Mouse (Mus musculus) spleen, postnatal 36 days (tissue): Measurements from ENCODE around the gene Srebf2.

Source experiments
- DNase-seq, 2 experiments: peaks; one replicate each; pipeline ENCODE4 v3.0.0; 2022; ENCODE audit warnings: low spot score in 2 of 2, mixed read lengths in 1 of 2

Gene Srebf2

DNA sequence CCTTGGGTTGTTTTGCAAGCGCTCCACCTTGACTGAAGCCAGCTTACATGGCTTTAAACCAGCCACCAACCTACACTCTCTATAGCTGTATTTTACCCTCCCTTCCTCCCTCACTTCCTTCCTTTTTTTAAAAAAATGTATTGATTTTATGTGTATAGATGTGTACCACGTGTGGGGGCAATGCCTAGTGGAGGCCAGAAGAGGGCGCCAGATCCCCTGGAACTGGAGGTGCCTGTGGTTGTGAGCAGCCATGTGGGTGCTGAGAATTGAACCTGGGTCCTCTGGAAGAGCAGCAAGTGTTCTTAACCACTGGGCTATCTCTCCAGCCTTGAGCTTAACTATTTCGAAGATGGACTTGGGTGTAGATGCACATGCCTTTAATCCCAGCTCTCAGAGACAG lies 35.3 kb downstream of the Srebf2 start:
- DNase-seq, result no peak

DNA sequence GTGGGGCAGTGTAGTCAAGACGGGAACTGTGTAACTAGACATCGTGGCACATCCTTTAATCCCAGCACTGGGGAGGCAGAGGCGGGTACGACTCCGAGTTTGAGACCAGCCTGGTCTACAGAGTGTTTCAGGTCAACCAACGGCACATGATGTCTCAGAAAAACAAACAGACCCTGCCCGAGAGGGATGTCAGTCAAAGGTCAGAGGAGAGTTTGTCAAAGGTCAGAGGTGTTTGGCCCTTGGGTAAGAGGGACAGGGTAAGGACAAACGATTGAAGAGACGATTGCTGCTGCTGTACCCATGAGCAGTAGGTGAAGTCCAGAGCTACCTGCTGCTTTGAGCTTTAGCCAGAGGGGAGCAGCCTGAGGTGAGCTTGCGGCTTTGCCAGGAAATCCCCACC lies 36.6 kb downstream of the Srebf2 start:
- DNase-seq, result no peak

DNA sequence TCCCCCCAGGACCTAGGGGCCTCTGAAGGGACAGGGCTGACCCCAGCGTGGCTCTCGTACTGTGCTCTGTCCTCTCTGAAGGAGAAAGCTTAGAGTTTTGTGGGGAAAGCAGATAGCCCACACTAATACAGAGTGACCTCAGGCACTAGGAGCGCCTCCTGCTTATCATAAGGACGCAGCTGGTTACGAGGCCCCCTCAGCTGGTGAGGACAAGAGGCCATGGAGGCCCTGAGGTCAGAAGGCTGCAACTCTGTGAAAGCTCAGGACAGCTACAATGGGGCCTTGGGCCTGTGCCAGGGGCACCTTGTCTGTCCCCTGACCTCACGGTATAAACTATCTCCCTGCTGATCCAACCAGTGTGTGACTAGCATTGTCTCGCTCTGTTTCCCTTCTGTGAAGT lies 37.2 kb downstream of the Srebf2 start:
- DNase-seq, result peak; percentile 36 to 59

DNA sequence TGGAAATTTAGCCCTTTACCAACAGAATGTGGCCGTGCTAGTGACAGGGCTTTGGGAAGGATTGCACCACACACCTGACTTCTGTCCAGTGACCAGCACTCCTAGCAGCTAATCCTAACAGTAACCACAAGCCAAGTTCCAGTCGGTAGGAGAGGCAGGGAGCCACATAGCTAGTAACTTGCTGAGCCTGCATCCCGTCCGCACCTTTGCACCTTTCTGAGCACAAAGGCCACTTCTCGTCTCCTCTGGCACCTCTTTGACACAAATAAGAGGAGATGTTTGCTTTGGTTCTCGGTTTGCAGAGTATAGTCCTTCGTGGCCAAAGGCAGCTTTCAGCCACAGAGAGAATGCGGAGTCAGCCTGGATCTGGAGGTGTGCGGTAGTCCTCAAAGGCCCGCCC lies 37.7 kb downstream of the Srebf2 start:
- no peak for DNase-seq

DNA sequence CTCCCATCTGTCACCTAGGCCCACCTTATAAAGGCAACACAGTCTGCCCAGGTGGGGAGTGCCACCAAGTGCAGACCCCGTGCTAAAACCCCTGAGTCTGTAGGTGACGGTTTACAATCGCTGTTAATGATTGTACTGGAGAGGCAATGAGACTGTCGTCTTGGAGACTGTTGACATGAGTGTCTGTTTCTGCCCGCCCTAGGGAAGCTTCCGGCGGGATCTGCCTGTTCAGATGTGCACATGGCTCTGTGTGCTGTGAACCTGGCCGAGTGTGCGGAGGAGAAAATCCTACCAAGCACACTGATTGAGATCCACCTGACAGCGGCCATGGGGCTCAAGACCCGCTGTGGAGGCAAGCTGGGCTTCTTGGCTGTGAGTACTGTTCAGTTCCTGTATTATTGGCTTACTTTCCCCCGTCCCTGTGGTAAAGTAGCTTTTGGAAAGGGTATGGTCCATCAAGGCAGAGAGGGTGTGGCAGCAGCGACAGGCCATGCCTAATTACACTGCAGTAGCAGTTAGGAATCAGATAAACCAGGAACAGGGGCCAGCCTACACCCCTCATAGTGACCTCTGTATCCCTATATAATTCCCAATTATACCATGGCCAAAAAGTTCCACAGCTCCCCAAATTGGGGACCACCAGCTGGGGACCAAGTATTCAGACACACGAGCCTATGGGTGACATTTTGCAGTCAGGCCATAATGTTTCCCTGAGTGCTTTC lies 38.2 kb downstream of the Srebf2 start:
- DNase-seq, result no peak

DNA sequence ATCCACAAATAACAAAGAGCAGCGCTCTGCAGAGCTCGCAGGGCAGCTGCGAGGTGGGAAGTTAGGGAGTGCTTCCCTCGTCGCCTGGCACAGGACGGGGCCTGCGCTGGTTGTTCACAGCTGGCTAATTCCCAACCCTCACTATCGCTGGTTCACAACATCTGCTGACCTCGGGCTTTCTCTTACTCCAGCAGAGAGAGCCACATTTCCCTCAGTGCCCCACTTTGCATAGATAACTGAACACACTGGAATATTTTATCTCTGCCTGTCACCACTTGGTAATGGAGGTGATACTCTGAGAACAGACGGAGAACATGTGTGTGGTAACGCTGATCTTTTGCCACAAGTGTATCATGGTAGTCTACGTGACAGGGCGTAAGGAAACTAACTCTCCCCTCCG lies 39.1 kb downstream of the Srebf2 start:
- DNase-seq, result peak in 1 of 2 experiments; percentile 43

DNA sequence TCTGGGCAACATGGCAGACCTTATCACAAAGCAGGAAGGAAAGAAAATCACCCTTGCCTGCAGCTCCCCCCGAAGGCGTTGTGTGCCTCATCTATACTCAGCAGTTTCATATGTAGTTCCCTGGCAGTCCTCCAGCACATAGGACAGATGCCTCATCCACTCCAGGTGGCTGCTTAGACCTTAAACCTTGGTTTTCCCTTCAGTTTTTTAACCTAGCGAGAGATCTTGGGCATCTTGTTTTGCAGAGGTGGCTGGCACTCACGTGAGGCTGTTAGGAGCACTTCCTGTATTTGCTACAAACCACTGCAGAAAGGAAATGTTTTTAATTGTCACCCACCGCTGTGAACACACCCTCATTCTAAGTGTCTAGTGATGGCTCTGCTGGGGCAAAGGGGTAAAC lies 40.0 kb downstream of the Srebf2 start:
- peak; percentile 69 to 74 for DNase-seq

DNA sequence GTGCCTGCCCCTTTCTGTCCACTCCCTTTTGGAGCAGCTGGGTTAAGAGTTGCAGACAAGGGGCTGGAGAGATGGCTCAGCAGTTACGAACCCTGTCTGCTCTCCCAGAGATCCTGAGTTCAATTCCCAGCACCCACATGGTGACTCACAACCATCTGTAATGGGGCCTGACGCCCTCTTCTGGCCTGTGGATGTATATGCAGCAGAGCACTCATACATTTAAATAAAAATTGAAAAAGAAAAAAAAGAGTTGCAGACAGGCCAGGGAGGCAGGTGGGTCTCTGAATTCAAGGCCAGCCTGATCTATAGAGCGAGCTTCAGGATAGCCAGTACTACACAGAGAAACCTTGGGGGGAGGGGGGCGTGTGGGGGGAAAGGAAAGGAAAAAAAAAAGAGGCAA lies 40.4 kb downstream of the Srebf2 start:
- no peak for DNase-seq

DNA sequence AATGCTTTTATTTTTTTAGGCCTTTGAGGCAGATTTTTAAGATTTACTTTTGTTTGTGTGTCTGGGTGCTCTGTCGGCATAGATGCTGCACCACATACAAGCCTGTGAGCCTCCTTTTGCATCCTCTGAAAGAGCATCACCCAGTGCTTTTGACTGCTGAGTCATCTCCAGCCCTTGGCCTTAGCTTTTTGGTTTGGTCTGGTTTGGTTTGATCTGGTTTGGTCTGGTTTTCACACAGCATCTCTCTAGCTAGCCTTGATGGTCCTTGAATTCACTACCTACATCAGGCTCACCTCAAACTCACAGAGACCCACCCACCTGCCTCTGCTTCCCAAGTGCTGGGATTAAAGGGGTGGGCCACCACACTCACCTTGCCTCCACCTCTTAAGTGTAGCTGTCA lies 40.9 kb downstream of the Srebf2 start:
- DNase-seq, result no peak

DNA sequence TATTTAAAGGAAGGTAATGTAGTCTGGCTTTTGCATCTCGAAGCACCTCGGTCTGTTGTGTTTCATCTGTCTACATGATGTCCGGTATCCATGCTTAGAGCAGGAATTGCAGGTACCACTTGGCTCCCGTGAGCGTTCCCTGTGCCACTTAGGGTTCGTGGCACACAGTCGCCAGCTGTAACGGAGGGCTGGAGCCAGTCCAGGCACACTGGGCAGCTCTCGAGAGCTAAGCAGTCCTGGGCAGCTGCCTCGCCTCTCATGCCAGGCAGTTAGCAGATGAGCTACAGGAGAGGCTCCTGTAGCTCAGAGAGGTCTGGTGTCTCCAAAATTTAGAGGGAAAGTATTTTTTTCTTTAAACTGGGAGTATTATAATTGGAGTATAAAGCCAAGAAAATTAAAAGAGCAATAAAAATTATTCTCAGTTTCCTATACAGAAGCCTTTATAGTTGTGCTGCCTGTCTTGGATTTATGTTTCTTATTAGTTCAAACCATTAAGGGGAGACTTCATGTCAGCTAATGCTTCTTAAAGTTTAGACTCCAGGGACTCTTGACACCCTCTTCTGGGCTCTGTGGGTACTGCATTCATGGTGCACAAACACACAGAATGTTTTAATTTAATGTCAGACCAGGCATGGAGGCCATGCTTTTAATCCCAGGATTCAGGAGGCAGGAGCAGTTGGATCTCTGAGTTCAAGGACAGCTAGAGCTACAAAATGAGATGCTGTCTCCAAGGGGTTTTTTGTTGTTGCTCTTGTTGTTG lies 41.7 kb downstream of the Srebf2 start:
- DNase-seq, result peak; percentile 40 to 59

DNA sequence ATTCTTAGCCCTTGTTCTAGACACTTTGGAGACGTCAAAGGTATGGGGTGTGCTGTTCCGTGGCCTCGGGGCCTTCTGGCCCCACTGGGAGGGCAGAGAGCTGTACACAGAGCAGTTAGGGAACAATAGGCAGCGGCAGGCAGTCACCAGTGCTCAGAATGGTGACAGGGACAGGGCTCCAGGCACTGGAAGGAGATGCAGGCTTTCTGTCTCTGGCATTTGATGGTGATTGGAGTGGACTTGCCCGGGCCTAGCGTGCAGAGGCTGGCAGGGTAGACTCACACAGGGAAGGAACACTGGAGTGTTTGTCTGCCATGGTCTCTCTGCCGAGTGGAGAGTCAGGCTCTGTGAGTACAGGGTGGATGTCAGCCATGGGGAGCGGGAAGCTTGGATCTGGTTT lies 45.6 kb downstream of the Srebf2 start:
- DNase-seq, result no peak

DNA sequence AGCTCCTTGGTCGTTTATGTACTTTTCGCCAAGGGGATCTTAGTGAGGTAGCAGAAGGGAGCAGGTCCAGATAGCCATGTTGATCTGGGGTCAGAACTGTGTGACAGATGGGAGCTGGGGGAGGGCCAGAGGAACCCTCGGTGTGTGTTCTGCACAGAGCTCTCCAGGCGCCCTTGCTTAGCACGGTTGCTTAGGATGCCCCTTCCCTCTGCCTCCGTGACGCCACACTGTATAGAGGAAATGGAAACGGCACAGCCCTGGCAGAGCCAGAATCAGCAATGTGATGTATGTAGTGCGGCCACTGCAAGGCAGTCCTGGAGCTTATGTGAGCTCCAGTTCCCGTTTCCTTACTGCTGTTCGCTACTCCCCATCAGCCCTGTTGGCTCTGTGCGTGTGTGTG lies 49.3 kb downstream of the Srebf2 start:
- no peak for DNase-seq

DNA sequence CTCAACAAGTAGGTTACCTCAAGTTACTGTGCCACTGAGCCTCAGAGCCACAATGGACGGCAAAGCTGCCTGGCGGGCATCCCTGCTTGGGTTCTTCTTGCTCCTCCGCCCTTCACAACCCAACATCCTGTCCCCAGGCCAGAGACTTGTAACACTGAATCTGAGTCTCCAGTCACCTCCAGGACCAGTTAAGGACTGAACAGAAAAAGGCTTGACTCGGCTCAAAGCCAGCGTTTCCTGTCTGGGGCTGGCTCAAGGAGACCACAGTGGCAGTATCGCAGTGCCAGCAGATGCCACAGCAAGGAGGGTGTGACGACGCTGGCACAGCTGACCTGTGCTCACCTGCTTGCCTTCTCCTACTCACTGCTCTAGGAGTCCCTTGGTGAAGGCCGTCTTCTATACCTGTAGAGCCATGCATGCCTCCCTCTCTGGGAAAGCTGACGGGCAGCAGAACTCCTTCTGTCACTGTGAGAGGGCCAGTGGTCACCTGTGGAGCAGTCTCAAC lies 50.3 kb downstream of the Srebf2 start:
- DNase-seq, result no peak

DNA sequence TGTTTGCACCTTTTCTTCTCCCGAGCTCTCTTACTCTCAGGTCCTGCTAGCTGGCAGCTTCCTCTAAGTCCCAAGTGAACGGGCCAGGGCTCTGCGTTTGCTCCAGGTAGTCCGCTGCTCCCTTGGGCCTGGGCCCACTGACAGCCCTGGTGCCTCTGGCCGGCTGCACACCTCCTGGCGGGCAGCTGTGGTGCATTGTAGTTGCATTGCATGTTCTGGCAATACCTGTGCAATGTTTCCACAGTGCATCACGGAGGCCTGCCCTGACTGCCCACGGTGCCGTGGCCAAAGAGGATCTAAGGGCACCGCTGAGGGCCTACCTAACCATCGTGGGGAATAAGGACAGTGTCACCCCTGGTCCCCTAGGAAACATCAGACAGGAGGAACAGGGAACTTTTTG lies 51.0 kb downstream of the Srebf2 start:
- no peak for DNase-seq

DNA sequence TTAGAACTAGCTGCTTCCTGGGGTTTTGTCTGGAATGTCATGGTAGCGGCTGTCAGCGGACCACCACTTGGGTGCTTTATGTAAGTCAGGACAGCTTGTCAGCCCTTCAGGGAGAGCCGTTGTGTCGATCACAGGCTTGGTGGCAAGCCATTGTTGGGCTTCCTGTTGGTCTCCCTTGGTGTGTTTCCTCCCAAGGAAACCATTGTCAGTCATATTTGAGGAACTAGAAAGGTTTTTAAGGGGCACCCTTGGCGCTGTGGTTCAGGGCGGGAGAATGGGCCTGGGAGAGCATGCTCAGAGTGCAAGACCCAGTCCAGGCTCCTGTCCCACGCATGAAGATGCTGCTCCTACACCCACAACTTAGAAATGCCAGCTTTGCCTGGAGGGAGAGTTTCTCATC lies 51.4 kb downstream of the Srebf2 start:
- no peak for DNase-seq

DNA sequence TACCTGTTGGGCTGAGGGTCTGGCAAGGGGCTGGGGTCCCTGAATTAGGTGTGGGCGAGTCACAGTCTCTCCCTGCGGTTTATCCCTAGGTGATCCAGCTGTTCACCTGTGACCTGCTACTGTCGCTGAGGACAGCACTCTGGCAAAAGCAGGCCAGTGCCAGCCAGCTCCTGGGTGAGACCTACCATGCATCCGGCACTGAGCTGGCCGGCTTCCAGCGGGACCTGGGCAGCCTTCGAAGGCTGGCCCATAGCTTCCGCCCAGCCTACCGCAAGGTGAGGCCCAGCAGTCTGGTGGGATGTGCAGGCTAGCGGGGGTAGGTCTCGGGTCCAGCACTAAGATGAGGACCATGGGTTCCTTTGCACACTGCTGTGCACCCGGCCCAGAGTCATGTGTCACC lies 52.6 kb downstream of the Srebf2 start:
- DNase-seq, result no peak

DNA sequence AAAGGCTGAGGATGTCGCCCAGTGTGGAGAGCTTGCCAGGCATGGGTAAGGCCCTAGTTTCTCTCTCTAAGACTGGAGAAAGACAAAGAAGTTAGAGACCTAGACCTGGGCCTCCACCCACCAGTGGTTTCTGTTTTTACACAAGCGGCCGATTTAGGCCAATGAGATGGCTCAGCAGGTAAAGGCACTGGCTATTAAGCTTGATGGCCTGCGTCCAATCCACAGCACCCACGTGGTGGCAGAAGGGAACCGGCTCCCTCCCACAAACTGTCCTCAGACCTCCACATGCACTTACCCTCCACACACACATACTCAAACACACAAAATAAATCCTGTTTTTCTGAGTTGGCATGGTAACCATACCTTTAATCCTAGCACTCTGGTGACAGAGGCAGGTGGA lies 55.1 kb downstream of the Srebf2 start:
- DNase-seq, result no peak

DNA sequence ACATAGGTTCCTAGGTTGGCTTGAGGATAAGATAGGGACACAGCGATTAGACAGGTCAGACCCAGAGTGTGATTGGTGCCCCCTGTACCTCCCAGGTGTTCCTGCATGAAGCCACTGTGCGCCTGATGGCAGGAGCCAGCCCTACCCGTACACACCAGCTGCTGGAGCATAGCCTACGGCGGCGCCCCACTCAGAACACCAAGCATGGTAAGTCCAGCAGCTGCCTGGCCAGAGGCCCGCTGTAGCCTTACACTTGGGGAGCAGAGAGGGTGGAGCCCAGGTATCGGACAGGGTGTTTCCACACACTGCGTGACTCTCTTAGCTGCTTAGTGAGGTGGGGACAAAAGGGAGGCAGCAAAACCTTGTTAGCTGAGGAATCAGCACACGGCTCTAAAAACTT lies 56.1 kb downstream of the Srebf2 start:
- no peak for DNase-seq

DNA sequence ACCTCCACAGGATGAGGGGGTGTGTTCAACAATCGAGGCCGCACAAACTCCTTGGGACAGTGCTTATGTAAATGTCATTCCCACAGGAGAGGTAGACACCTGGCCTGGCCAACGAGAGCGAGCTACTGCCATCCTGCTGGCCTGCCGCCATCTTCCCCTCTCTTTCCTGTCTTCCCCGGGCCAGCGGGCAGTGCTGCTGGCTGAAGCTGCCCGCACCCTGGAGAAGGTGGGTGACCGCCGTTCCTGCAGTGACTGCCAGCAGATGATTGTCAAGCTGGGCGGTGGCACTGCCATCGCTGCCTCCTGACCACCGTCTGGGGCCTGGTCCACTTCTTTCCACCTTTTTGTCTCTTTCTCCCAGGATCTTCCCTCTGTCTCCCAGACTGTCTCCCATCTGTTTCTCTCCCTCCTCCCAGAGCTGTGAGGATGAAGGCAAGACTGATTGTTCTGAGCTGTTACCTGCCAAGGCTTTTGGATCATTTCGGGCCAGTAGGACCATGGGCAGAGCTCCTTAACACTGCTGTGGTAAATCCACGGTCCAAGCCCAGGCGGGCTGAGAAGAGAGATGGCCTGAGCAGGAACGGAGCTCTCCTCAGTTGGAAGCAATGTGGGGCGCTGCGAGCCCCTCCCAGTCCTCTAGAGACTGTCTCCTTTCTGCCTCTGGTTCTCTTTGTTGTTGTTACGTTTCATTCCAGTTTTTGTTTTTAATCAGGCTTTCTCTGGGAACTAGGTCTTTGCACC lies 56.8 kb downstream of the Srebf2 start:
- no peak for DNase-seq

DNA sequence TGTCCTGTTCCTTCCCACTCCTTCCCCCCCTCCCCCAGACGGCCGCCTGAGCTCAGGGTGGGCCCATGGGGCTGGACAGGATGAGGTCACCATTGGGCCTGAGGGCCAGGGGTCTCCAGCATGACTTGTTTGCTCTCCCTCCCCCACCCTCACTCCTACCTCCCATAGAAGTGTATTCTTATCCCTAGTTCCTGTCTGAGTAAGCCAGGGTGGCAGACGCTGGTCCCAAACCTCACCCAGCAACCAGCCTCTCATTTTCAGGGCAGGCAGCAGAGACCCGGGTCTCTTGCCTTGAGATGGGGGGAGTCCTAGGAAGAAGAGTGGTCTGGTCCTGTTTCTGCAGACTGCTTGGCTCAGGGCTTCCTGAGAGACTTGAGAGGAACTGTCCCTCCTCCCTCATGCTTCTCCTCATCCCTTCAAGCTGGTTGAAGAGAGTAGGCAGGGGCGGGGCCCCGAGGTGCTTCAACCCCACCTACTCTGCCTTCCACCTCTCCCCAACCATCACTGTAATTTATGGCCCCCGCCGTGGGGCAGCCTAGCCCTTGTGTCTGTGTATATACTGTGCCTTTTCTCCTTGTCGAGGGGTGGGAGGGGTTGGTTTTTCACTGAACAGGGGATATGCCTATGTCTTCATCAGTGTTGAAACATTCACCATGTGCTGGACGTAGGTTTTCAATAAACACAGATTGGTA lies 57.8 kb downstream of the Srebf2 start:
- DNase-seq, result no peak

DNA sequence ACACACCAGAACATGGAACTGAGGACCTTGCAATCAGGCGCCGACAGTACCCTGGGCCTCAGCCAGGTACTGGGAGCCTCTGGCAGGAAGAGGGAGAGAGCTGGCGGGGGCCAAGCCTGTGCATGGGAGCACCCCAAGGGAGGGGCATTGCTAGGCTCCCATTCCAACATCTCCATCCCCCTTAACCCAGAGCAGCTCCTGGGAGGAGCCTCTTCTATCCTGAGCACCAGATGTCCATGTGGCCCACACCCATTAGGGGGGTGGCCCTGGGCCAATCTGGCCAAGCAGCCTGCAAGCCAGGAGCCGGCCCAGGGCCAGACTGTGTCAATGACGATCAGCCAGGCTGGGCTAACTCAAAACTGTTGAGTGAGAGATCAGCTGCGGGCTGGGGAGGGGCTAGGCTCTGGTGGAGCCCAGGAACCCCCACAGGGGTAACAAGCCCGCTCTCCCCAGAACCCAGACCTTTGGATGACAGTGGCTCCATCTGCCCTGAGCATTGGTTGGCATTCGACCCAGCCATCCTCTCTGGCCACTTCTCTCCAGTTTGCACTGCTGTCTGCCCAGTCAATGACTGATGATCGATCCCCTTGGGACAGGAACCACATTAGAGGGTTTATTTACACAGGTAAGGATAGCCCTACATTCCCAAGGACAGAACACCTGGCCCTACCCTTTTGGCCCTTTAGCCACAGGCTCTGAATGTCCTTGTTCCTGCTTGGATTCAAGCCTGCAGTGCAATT lies 59.6 kb downstream of the Srebf2 start:
- DNase-seq, result no peak
